Mouse (Mus musculus) heart, embryonic 16.5 days (tissue): Measurements from ENCODE around the gene Hfe2. TPM values are rescaled to one million over a fixed set of nuclear protein-coding genes. Genes with fewer than 3 reads are reported as not detected.

Experiments used
- ATAC-seq: fragments of 200-750 bp; cut with Nextera tagmentation; replicated peaks from 2 replicates; pipeline ENCODE4 v1.8.0; 2017; ENCODE audit warnings: moderate number of reproducible peaks; ENCODE audit not compliant: insufficient read depth, low FRiP score; ENCODE audit errors: extremely low read depth
- H3K27ac ChIP-seq: fragments of 300-500 bp; sonication (generic); 2 replicates; pipeline ENCODE4 v1.5.1; 2014; ENCODE audit warnings: mild to moderate bottlenecking, low read length, control low read depth, moderate library complexity
- H3K27me3 ChIP-seq: fragments of 300-500 bp; sonication (generic); 2 replicates; pipeline ENCODE4 v1.6.1; 2014; ENCODE audit warnings: low read length, mixed read lengths; ENCODE audit not compliant: control insufficient read depth, insufficient read depth
- H3K36me3 ChIP-seq: fragments of 300-500 bp; sonication (generic); 2 replicates; pipeline ENCODE4 v1.6.1; 2014; ENCODE audit not compliant: control insufficient read depth, insufficient read depth
- H3K4me1 ChIP-seq: fragments of 300-500 bp; sonication (generic); 2 replicates; pipeline ENCODE4 v1.6.1; 2014; ENCODE audit warnings: low read length, mixed read lengths; ENCODE audit not compliant: control insufficient read depth, insufficient read depth
- H3K4me2 ChIP-seq: fragments of 300-500 bp; sonication (generic); 2 replicates; pipeline ENCODE4 v1.6.1; 2014; ENCODE audit warnings: low read depth, mild to moderate bottlenecking, control low read depth, low read length
- H3K4me3 ChIP-seq: fragments of 300-500 bp; sonication (generic); 2 replicates; pipeline ENCODE4 v1.5.1; 2014; ENCODE audit warnings: mild to moderate bottlenecking, control low read depth, low read length
- H3K9ac ChIP-seq: fragments of 300-500 bp; sonication (generic); 2 replicates; pipeline ENCODE4 v1.6.1; 2014; ENCODE audit warnings: low read length, control low read depth
- H3K9me3 ChIP-seq: fragments of 300-500 bp; sonication (generic); replicated peaks from 2 replicates; pipeline ENCODE4 v1.6.1; 2016; ENCODE audit warnings: low read length; ENCODE audit not compliant: control insufficient read depth
- WGBS: fragments of 180-500 bp; shearing (Covaris S2); extraction: QIAGEN DNeasy Blood & Tissue Kit; methylation state at CpG from one replicate; pipeline ENCODE4 v1.1.7; 2014; 5-methylcytosine and 5-hydroxymethylcytosine counted together
- polyA plus RNA-seq: library from polyadenylated mRNA; unstranded; fragments of >200 nt; fragmentation: Nextera tagmentation; extraction: Ambion mirVana; gene quantifications from 2 replicates; pipeline ENCODE4 v1.2.1, GENCODE M21; 2015

The Hfe2 gene
- polyA plus RNA-seq, 1 experiment from 2014 or later, result 10.9 TPM

GRCm38 (mm10) chr3:96561946-96562681 is 37.1 kb downstream of the Hfe2 start:
- ATAC-seq, result no peak
- H3K27ac ChIP-seq, result peak overlapping the region; percentile 72
- H3K4me2 ChIP-seq, result peak overlapping the region; percentile 70
- peak overlapping the region; percentile 52; the same call in 1 of the 2 replicates for H3K9ac ChIP-seq
- H3K36me3 ChIP-seq, result peaks cover 21% of the 10 kb centered on the region
- 41% methylated on average over 10 of the region's 10 CpGs for WGBS
- no peaks in the 10 kb centered on the region for H3K9me3 ChIP-seq
- peak overlapping the region; percentile 86 for H3K4me3 ChIP-seq
- H3K4me1 ChIP-seq, result peaks cover 22% of the 10 kb centered on the region
- no peaks in the 10 kb centered on the region for H3K27me3 ChIP-seq

- peaks cover 24% of the 10 kb centered on the region for H3K4me1 ChIP-seq
- H3K27ac ChIP-seq, result peak overlapping the region; percentile 75
- no peak for ATAC-seq
Measured at GRCm38 (mm10) chr3:96563267-96563666, 38.3 kb downstream of the Hfe2 start.

GRCm38 (mm10) chr3:96563911-96564632 is 39.1 kb downstream of the Hfe2 start:
- 37% methylated on average over 10 of the region's 10 CpGs for WGBS
- no peaks in the 10 kb centered on the region for H3K9me3 ChIP-seq
- H3K36me3 ChIP-seq, result peaks cover 21% of the 10 kb centered on the region
- peaks cover 24% of the 10 kb centered on the region for H3K4me1 ChIP-seq
- H3K4me2 ChIP-seq, result peak overlapping the region; percentile 17; the same call in 1 of the 2 replicates
- no peaks in the 10 kb centered on the region for H3K27me3 ChIP-seq
- 0 out of 2 replicates have a peak overlapping the region, but pooled peaks have one; percentile 6 for H3K9ac ChIP-seq
- ATAC-seq, result 0 out of 2 replicates have a peak, but pooled peaks have one; percentile 38
- H3K27ac ChIP-seq, result peak overlapping the region; percentile 75
- no peak overlapping the region for H3K4me3 ChIP-seq

More at GRCm38 (mm10) chr3:96563267-96563666, 38.3 kb downstream of the Hfe2 start:
- 84% methylated on average over 8 of the region's 8 CpGs for WGBS
- Histone ChIP-seq H3K9ac (no peak overlapping the region), H3K4me3 (no peak overlapping the region), H3K9me3 (no peaks in the 10 kb centered on the region), H3K4me2 (no peak overlapping the region), H3K27me3 (no peaks in the 10 kb centered on the region), H3K36me3 (peaks cover 21% of the 10 kb centered on the region)

DNA sequence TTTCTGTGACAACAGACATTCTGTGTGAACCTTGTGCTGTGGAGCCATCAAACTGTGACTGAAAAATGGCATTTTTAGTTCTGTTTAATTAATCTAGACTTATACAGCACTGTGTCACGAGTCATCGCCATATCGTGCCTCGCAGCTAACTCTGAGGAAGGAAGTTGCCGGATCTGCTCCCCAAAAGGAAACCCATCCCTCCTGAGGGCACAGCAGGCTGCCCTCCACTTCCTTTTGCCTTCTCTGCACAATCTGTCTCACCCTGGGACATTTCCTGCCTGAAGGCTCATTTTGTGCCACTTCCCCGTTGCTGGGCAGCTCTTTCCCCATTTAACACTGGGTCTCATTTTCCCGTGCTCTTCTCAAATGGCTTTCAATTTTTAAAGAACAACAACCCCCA is 39.7 kb downstream of the Hfe2 start:
- Histone ChIP-seq H3K9ac (0 out of 2 replicates have a peak overlapping the region, but pooled peaks have one; percentile 1), H3K27ac (peak overlapping the region; percentile 75), H3K4me1 (peaks cover 29% of the 10 kb centered on the region), H3K9me3 (no peaks in the 10 kb centered on the region), H3K27me3 (no peaks in the 10 kb centered on the region), H3K36me3 (peaks cover 19% of the 10 kb centered on the region), H3K4me3 (no peak overlapping the region), H3K4me2 (peak overlapping the region; percentile 17)
- WGBS, result 40% methylated on average over 7 of the region's 7 CpGs
- peak; percentile 28; the same call in 1 of the 2 replicates for ATAC-seq

DNA sequence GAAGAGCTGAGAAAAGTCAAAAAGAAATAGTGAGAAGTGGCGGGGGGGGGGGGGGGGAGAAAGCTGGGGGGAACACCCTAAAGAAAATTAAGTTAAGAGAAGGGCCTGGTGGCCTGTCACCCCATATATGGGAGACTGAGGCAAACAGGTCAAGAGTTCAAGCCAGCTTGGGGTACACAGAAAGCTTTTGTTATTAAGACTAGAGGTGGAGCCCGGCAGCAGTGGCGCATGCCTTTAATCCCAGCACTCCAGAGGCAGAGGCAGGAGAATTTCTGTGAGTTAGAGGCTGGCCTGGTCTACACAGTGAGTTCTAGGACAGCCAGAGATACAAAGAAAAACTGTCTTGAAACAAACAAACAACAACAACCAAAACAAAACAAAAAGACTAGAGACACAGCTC is 40.1 kb downstream of the Hfe2 start:
- H3K27me3 ChIP-seq, result no peaks in the 10 kb centered on the region
- H3K4me1 ChIP-seq, result peaks cover 33% of the 10 kb centered on the region

DNA sequence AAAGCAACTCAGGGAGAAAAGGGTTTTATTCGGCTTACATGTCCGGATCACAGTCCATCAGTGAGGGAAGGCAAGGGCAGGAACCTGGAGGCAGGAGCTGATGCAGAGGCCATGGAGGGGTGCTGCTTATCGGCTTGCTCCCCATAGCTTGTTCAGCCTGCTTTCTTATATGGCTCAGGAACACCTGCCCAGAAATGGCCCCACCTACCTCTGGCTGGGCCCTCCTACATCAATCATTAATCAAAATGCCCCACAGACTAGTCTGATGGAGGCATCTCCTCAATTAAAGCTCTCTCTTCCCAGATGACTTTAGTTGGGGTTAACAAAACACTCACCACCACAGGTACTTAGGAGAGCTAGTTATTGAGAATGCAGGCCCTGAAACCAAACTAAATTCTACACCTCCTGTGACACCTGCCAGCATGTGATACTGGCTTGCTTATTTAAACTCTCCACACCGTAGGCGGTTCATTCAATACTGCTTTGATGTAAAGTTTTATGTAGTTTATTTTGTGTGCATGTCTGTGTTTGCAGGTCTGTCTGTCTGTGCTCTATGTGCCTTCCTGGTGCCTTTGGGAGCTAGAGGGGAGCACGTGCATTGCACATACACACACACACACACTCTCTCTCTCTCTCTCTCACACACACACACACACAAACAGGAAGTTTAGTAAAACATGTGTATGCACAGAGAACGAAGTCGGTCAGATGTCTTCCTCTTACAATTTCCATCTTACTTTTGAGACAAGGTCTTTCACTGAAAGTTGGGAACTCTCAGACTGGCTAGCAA is 41.9 kb downstream of the Hfe2 start:
- H3K27me3 ChIP-seq, result no peaks in the 10 kb centered on the region
- WGBS, result 70% methylated on average over 8 of the region's 8 CpGs
- no peak for ATAC-seq

More for the DNA sequence above, 40.1 kb downstream of the Hfe2 start:
- WGBS, result 90% methylated on average over 2 of the region's 3 CpGs
- no peak overlapping the region for H3K4me3 ChIP-seq
- ATAC-seq, result no peak
- peaks cover 14% of the 10 kb centered on the region for H3K36me3 ChIP-seq
- peak overlapping the region; percentile 17 for H3K4me2 ChIP-seq
- no peaks in the 10 kb centered on the region for H3K9me3 ChIP-seq
- peak overlapping the region; percentile 75 for H3K27ac ChIP-seq
- no peak overlapping the region for H3K9ac ChIP-seq

DNA sequence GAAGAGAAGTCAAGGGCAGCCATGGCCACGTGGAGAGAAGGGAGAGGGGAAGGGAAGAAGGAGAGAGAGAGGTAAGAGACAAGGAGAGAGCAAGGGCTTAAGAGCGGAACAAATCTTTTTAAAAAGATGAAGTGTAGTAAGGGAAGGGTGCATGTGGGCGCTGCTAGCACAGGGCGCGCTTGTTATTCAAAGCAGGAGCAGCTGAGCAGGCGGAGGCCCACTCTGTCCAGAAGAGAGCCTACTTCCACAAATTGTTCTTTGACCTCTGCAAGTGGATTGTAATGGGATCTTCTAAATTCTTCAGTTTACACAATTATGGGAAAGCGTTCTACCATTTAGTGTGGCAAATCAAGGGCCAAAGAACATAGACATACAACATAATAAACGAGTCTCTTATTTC is 43.6 kb downstream of the Hfe2 start:
- ATAC-seq, result no peak
- H3K4me3 ChIP-seq, result no peak overlapping the region
- H3K27me3 ChIP-seq, result no peaks in the 10 kb centered on the region
- H3K36me3 ChIP-seq, result no peaks in the 10 kb centered on the region
- H3K9me3 ChIP-seq, result no peaks in the 10 kb centered on the region
- no peak overlapping the region for H3K9ac ChIP-seq
- H3K4me2 ChIP-seq, result no peak overlapping the region
- 75% methylated on average over 8 of the region's 8 CpGs for whole genome bisulfite sequencing
- peak overlapping the region; percentile 49 for H3K27ac ChIP-seq
- H3K4me1 ChIP-seq, result peaks cover 50% of the 10 kb centered on the region

More for the DNA sequence above, 41.9 kb downstream of the Hfe2 start:
- H3K9ac ChIP-seq, result no peak overlapping the region
- peaks cover 45% of the 10 kb centered on the region for H3K4me1 ChIP-seq
- 0 out of 2 replicates have a peak overlapping the region, but pooled peaks have one; percentile 31 for H3K27ac ChIP-seq
- no peak overlapping the region for H3K4me2 ChIP-seq
- H3K4me3 ChIP-seq, result no peak overlapping the region
- no peaks in the 10 kb centered on the region for H3K36me3 ChIP-seq
- H3K9me3 ChIP-seq, result no peaks in the 10 kb centered on the region

- Histone ChIP-seq H3K9me3 (no peaks in the 10 kb centered on the region), H3K27ac (peak overlapping the region; percentile 74), H3K4me1 (peaks cover 50% of the 10 kb centered on the region), H3K4me2 (no peak overlapping the region), H3K9ac (no peak overlapping the region), H3K4me3 (no peak overlapping the region), H3K27me3 (no peaks in the 10 kb centered on the region), H3K36me3 (no peaks in the 10 kb centered on the region)
- 65% methylated on average over 13 of the region's 13 CpGs for WGBS
- ATAC-seq, result no peak
Measured at GRCm38 (mm10) chr3:96569506-96569905, 44.5 kb downstream of the Hfe2 start.
